Mouse (Mus musculus) embryonic fibroblast, embryonic 13.5 days (primary cell): ENCODE measurements at regions not wholly inside any gene's neighbourhood (a gene's known extent, or its start where the extent isn't known, plus 50 kb on each side); places are given as distances from the start of the nearest gene placed in this dataset.
"Not testable (repeated sequence)": the region's sequence is repeated elsewhere in the genome, so short reads cannot be mapped to it uniquely, and the experiment has no call there.

Experiments
- CTCF ChIP-seq: IDR thresholded peaks from 2 replicates; pipeline ENCODE4 v1.5.1; 2011; ENCODE audit warnings: mild to moderate bottlenecking, control low read depth, low read length, moderate library complexity, borderline replicate concordance; ENCODE audit not compliant: insufficient read depth
- POLR2A ChIP-seq: IDR thresholded peaks from 2 replicates; pipeline ENCODE4 v1.6.1; 2011; ENCODE audit warnings: low read depth, mild to moderate bottlenecking, control low read depth, low read length, moderate library complexity

- peak; percentile 23; the same call in 1 of the 2 replicates for TF ChIP-seq CTCF
- not testable (repeated sequence) for TF ChIP-seq POLR2A
These were observed 367.4 kb downstream of the Gm9008 start for GRCm38 (mm10) chr6:76130201-76130600.
